Mouse (Mus musculus): ENCODE measurements around the gene Prss22.

GRCm38 (mm10) chr17:23968780-23969179, 29.1 kb downstream of the Prss22 start:
- TF ChIP-seq GATA1 (IDR thresholded peaks at IDR 0.05; ENCODE audit: low read length): no peak
- TF ChIP-seq TAL1 (IDR thresholded peaks at IDR 0.05; ENCODE audit: low read length): no peak
